Mouse (Mus musculus) kidney, adult 2 months (tissue): ENCODE results near the gene Rpl13a. TPM values are rescaled to one million over a fixed set of nuclear protein-coding genes. Genes with fewer than 3 reads are reported as not detected.

Source experiments
- DNase-seq: peaks from one replicate; pipeline ENCODE4 v3.0.0; 2021
- H3K27ac ChIP-seq: fragments of 200-500 bp; 2 replicates; pipeline ENCODE4 v1.5.1; 2012; ENCODE audit warnings: low read depth, low read length, control low read depth, inconsistent platforms; ENCODE audit not compliant: insufficient read depth
- H3K27me3 ChIP-seq: fragments of 200-500 bp; replicated peaks from 2 replicates; pipeline ENCODE4 v1.6.1; 2012; ENCODE audit warnings: mild to moderate bottlenecking, moderate library complexity, low read length, inconsistent platforms; ENCODE audit not compliant: control insufficient read depth, insufficient read depth
- H3K36me3 ChIP-seq: fragments of 200-500 bp; 2 replicates; pipeline ENCODE4 v1.6.1; 2012; ENCODE audit warnings: mild to moderate bottlenecking, moderate library complexity, low read length, inconsistent platforms; ENCODE audit not compliant: control insufficient read depth, insufficient read depth
- H3K4me1 ChIP-seq: fragments of 200-500 bp; 2 replicates; pipeline ENCODE4 v1.6.1; 2011; ENCODE audit warnings: low read length; ENCODE audit not compliant: control insufficient read depth, insufficient read depth
- H3K4me3 ChIP-seq: fragments of 200-500 bp; 2 replicates; pipeline ENCODE4 v1.5.1; 2011; ENCODE audit warnings: mild to moderate bottlenecking, low read depth, low read length, control low read depth; ENCODE audit not compliant: insufficient read depth
- CTCF ChIP-seq: fragments of 200-500 bp; conservative IDR thresholded peaks from 2 replicates; pipeline ENCODE4 v1.5.1; 2011; ENCODE audit warnings: low read depth, mild to moderate bottlenecking, control low read depth, low read length, moderate library complexity, mixed read lengths; ENCODE audit not compliant: insufficient read depth, insufficient read length
- POLR2A ChIP-seq: fragments of 200-500 bp; IDR thresholded peaks from one replicate; pipeline ENCODE4 v1.6.1; 2011; ENCODE audit warnings: low read depth, low read length, control low read depth
- WGBS: fragments of 180-500 bp; shearing (Covaris S2); methylation state at CpG from one replicate; pipeline ENCODE4 v1.1.7; 2018; 5-methylcytosine and 5-hydroxymethylcytosine counted together
- polyA plus RNA-seq: library from polyadenylated mRNA; depleted of rRNA; stranded (reverse); fragments of >200 nt; gene quantifications from 2 replicates; pipeline ENCODE4 v1.2.3, GENCODE M21; 2012

Rpl13a gene
- polyA plus RNA-seq, 1 experiment, result 1,360 TPM

- TF ChIP-seq CTCF (no peak), POLR2A (no peak)
- Histone ChIP-seq H3K36me3 (no peaks in the 10 kb centered on the region; the same call in 1 of the 2 replicates), H3K4me1 (peaks cover 15% of the 10 kb centered on the region; the same call in 1 of the 2 replicates), H3K4me3 (no peak overlapping the region), H3K27me3 (no peaks in the 10 kb centered on the region), H3K27ac (peak overlapping the region; percentile 5)
- WGBS, result 73% methylated on average over 6 of the region's 6 CpGs
- DNase-seq, result peak; percentile 38
These were observed 21.0 kb upstream of the Rpl13a start for GRCm38 (mm10) chr7:45149545-45149944.

- no peak for DNase-seq
- peak overlapping the region; percentile 72 for H3K27ac ChIP-seq
- H3K36me3 ChIP-seq, result peaks cover 2% of the 10 kb centered on the region
- H3K4me3 ChIP-seq, result no peak overlapping the region
- WGBS, result 47% methylated on average over 4 of the region's 4 CpGs
- H3K4me1 ChIP-seq, result peaks cover 15% of the 10 kb centered on the region; the same call in 1 of the 2 replicates
- TF ChIP-seq POLR2A (no peak), CTCF (no peak)
- no peaks in the 10 kb centered on the region for H3K27me3 ChIP-seq
These were observed 20.1 kb upstream of the Rpl13a start for GRCm38 (mm10) chr7:45148534-45149098.

GRCm38 (mm10) chr7:45147899-45148298, 19.3 kb upstream of the Rpl13a start:
- Histone ChIP-seq H3K4me3 (no peak overlapping the region), H3K36me3 (peaks cover 2% of the 10 kb centered on the region), H3K4me1 (peaks cover 15% of the 10 kb centered on the region; the same call in 1 of the 2 replicates), H3K27ac (peak overlapping the region; percentile 72), H3K27me3 (no peaks in the 10 kb centered on the region)
- 39% methylated on average over 11 of the region's 11 CpGs for WGBS
- peak; percentile 73 for DNase-seq
- no peak for TF ChIP-seq CTCF
- no peak for TF ChIP-seq POLR2A

GRCm38 (mm10) chr7:45147267-45147666, 18.7 kb upstream of the Rpl13a start:
- Histone ChIP-seq H3K27ac (peak overlapping the region; percentile 53), H3K27me3 (no peaks in the 10 kb centered on the region), H3K4me3 (peak overlapping the region; percentile 20), H3K4me1 (peaks cover 15% of the 10 kb centered on the region; the same call in 1 of the 2 replicates), H3K36me3 (peaks cover 2% of the 10 kb centered on the region)
- 54% methylated on average over 11 of the region's 11 CpGs for WGBS
- TF ChIP-seq POLR2A, result no peak
- TF ChIP-seq CTCF, result no peak
- peak; percentile 63 for DNase-seq

DNA sequence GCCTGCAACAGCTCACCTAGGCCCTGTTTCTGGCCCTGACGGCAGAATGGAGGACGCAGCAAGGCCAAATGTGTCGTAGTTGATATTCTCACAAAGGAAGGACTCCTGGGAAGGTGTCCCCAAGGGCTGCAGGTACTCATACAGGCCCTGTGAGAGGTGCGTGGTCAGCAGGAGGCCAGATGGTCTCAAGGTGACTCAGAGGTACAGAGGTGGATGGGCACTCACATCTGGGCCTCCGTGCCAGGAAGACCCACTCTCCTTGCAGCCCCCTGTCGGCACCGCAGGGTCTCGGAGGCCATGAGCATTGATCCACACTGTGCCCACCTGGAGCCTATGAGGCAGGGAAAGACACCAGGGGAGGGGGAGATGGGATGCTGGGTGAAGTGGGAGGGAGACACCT, 16.9 kb upstream of the Rpl13a start:
- TF ChIP-seq CTCF (no peak), POLR2A (no peak)
- Histone ChIP-seq H3K4me3 (no peak overlapping the region), H3K27ac (no peak overlapping the region), H3K36me3 (peaks cover 2% of the 10 kb centered on the region), H3K4me1 (peaks cover 15% of the 10 kb centered on the region; the same call in 1 of the 2 replicates), H3K27me3 (no peaks in the 10 kb centered on the region)
- WGBS, result 95% methylated on average over 8 of the region's 8 CpGs
- no peak for DNase-seq

GRCm38 (mm10) chr7:45144368-45145174, 16.0 kb upstream of the Rpl13a start:
- no peak for TF ChIP-seq POLR2A
- TF ChIP-seq CTCF, result no peak
- 75% methylated on average over 13 of the region's 13 CpGs for WGBS
- Histone ChIP-seq H3K27ac (0 out of 2 replicates have a peak overlapping the region, but pooled peaks have one; percentile 25), H3K4me1 (peaks cover 15% of the 10 kb centered on the region; the same call in 1 of the 2 replicates), H3K4me3 (no peak overlapping the region), H3K27me3 (no peaks in the 10 kb centered on the region), H3K36me3 (peaks cover 2% of the 10 kb centered on the region)
- no peak for DNase-seq

DNA sequence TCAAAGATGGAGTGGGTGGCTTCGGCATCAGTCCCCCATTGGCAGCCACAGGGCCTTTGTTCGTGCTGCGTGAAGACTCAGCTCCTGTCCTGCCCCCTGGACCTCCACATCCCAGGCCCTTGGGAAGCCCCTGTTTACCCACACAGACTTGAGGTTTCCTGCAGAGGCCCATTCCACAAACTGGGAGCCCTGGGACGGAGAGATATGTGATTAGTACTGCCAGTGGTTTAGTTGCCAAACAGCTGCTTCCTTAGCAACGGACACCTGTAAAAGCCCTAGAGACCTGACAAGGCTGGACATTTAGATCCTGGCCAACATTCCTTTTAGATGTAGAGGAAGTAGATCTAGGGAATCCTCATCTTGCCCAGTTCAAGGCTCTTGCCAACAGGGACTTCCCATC, 13.4 kb upstream of the Rpl13a start:
- WGBS, result 82% methylated on average over 5 of the region's 5 CpGs
- Histone ChIP-seq H3K27me3 (no peaks in the 10 kb centered on the region), H3K4me1 (no peaks in the 10 kb centered on the region), H3K4me3 (no peak overlapping the region), H3K27ac (no peak overlapping the region), H3K36me3 (peaks cover 2% of the 10 kb centered on the region)
- TF ChIP-seq POLR2A, result no peak
- no peak for TF ChIP-seq CTCF
- DNase-seq, result no peak
